Mouse (Mus musculus): ENCODE results near the gene Tubgcp2.

Tubgcp2 gene

GRCm38 (mm10) chr7:139980778-139981177 lies 55.7 kb downstream of the Tubgcp2 start:
- DNase-seq (ENCODE audit: low spot score): no peak

DNA sequence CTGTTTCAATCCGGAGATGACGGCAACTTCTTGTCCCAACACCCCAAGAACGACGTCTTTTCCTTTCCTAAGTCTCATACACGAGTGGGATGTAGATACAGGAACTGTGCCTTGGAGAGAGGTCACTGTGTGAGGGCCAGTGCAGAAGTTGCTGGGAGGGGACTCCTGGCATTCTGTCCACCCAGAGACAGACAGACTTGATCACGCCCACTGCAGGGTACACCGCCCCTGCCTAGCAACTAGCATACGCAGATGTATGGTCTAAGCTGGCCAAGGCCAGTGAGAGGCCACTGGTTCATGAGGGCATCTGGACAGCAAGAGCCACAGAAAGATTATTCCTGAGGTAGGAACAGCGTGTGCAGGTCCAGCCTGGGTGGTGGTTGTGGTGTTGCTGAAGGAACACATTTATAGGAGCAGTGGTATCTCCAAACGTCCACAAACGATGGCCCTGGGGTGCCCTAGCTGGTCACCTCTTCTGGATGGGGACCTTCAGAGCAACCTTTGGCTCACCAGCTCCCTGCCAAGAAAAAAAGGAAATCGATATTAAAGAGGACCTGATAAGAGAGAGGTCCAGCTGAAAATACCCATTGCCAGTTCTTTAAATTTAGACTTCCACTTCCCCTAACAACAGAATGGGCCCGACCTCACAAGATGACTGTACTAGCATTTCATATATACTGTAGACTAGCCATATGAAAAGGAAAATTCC lies 57.3 kb downstream of the Tubgcp2 start:
- peak; percentile 31 for DNase-seq (ENCODE audit: low spot score)

DNA sequence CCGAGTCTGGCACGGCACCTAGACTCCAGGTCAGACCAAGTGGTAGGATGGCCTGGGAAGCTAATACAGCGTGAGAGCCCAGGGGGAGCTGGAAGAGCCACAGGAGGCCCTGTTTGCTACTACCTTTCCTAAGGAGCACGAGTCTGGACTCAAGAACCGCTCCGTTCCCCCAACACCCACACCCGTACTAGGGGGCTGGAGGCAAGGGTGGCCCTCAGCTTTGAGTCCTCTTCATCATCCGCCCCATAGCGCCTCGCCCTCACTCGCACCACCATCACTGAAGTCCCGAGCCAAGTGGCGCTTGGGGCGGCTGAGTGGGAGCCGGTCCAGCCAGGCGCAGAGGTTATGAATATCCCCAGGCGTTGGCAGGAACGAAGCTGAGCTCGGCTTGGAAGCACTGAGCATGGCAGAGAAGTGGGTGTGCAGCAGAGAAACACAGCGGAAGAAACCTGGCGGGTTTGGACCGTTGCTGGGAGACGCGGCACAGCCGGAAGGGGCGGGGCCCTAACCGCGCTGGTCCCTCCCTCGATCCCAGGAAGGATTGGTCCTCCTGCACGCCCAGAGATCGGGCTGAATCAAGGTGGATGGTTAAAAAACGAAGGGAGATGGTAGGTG lies 58.1 kb downstream of the Tubgcp2 start, which contains the start of gene 6430531B16Rik:
Gene 6430531B16Rik (minus strand): TSS at position 478 of the 615 bp plus-strand sequence.
- peak; percentile 89 for DNase-seq (ENCODE audit: low spot score)

DNA sequence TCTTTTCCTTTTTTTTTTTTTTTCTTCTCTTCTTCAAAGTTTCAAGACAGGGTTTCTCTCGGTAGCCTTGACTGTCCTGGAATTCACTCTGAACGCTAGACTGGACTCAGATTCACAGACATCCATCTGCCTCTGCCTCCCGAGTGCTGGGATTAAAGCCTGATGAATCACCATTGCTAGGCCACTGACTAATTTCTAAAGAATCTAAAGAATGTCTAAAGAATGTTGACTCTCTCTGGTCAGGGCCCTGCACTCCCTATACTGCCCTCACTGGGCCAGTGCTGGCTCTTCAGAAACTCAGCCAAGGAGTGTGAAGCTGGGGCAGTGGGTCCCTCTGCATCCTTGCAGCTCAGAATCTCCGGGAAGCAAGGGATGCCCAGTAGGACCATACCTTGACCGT lies 61.0 kb downstream of the Tubgcp2 start:
- no peak for DNase-seq (ENCODE audit: low spot score)

DNA sequence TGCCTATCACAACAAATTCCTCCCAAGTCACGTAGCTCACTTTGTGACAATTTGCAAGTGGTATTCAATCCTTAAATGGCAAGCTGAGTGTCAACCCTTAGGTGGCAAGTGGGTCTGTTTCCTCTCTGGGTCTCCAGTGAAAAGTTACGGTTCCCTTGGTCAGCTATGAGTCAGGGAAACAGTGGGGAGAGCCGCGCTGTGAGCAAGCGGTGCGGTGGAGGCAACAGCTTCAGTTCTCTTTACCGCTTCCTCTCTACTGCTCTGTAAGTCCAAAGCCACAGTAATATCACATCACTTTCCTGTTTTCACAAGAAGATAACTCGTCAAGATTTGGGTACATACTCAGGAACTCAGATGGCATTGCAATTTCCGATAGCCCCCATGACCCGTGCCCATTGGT lies 62.2 kb downstream of the Tubgcp2 start:
- DNase-seq (ENCODE audit: low spot score): no peak

DNA sequence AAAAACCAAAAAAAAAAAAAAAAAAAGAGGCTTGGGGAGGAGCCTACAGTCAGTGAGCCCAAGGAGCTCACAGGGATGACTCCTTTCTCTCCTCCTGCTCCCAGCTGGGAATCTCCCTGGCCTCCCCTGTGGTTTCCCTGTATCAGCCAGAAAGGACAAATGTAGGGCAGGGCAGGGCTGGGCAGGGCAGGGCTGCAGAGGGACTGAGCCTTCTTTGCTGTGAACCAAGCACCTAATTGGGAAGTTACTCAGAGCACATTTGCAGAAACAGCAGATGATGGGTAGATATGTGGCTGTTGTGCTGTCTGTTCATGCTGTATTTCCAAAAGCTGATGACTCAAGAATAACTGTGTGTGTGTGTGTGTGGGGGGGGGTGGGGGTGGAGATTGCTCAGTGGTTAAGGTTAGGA lies 63.5 kb downstream of the Tubgcp2 start:
- no peak for DNase-seq (ENCODE audit: low spot score)

- no peak for DNase-seq (ENCODE audit: low spot score)
Observed at GRCm38 (mm10) chr7:139971436-139971835, 65.0 kb downstream of the Tubgcp2 start.

DNA sequence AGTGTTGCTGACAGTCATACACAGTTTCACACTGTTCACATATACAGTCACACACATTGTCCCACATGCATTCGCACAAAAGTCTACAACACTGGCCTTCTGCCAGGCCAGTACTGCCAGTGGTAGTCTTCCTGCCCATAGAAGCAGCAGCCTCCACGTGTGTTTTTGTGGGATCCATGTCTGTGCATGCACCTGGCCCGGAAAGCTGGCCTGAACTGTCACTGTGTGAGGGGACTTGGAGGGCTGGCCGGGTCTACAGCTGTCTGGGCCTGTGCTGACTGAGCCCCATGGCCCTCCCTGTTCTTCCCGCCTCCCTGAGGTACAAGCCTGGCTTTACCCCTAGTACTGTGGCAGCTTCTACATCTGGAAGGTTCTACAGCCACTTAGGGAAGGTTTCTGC lies 65.5 kb downstream of the Tubgcp2 start:
- DNase-seq (ENCODE audit: low spot score): no peak

DNA sequence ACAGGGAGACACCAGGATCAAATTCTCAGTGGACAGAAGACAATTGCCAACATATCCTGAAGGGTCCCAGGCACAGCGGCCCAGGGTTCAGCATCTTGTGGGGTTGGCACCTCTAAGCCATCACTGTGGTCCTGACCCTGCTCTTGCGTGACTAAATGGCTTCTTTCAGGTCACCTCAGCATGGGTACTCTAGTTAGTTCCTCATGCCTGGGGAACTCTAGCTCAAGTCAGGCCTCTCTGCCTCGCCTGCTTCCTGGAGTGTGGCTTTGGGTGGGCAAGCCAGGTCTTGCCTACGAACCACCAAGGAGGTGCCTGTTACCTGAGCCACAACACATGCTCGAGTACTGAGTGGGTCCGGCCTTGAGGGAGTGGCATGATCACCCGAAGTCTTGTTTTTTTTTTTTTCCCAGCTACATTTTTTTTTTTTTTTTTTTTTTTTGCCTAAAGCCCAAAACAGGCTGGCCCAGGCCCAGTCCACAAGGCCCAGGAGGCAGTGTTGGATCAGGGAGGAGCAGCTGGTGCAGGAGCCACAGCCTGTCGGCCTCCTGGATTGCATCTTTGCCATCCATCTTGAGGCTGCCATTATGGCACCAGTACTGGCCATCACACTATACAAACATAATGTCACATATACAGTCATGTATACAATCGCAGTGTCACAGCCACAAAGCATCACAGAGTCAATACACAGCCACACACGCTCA lies 66.1 kb downstream of the Tubgcp2 start:
- no peak for DNase-seq (ENCODE audit: low spot score)

DNA sequence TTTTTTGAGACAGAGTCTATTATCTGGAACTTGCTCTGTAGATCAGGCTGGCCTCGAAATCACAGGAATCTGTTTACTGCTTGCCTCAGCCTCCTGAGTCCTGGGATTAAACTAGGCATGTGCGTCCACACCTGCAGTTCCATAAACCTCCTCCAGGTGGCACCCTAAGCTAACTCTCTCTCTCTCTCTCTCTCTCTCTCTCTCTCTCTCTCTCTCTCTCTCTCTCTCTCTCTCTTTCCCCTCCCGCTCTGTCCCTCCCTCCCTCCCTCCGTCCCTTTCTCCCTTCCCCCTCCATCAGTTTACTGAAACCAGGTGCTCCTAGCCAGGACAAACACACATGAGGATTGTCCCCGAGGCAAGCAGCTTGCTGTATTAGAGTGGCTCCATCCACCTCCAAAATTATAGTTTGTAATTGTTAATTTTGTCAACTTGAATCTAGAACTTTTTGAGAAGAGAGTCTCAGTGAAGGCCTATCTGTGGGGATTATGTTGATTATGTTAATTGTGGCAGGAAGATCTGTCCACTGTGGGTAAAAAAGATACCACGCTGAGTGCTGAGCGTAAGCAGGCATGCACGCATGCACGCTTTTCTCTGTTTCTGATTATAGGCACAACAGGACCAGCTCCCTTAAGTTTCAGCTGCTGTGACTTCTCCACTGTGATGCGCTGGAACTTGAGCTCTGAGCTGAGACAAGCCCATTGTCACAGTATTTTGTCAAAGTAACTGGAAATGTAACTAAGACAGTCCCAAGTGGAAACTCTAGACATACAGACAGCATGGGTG lies 66.9 kb downstream of the Tubgcp2 start:
- DNase-seq (ENCODE audit: low spot score): peak; percentile 87

- DNase-seq (ENCODE audit: low spot score): no peak
Observed at GRCm38 (mm10) chr7:139968428-139968827, 68.0 kb downstream of the Tubgcp2 start.

DNA sequence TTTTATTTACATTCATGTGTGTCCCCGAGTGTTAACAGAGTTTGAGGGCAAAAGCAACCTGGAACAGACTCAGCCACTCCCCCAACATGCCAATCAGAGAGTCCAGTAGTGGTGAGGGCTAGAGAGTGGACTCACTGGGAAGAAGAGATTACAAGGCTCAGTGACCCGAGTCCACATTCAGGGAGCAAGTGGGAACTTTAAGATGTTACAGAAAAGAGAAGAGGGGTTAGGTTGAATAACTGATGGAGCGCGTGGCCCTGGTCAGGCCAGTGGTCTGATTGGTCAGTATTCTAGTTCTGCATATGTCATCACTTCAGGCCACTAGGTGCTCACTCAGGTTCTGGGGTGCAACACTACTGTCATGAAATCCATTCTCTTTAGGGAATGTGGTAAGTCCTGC lies 69.3 kb downstream of the Tubgcp2 start:
- no peak for DNase-seq (ENCODE audit: low spot score)

DNA sequence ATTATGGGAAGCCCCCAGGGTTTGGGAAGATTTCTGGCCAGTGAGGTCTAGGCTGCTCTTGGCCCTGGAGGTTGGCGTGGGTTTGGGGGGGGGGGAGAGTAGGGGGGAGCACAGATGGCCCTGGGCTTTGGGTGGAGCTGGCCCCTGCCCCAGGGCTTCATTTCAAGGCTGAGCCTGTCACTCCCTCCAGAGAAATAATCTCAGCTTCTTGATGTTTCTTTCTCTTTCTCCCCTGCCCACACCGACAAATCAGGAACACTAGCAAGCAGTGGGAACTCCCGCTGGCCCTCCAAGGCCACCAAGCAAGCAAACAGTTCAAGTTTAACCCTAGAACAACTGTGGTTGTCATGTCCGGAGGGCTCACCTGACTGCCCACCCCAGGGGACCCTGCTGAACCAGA lies 72.7 kb downstream of the Tubgcp2 start:
- DNase-seq (ENCODE audit: low spot score): no peak

DNA sequence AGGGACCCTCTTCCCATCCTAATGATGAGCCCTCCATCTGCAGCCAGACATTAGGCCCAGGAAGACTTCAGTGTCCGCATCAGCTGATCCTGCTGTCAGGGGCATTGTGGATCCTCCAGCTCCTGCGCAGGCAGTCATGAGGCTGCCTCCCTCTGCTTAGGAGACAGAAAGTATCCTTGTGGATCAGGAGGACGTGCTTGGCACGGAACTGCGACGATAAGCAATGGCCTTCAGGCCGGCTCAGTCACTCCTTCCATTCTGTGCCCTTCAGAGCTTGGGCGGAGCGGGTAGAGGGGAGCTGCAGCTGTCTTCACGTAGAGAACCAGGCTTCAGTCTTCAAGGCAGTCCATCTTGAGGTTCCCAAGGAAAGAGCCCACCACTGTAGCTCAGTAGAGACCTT lies 75.3 kb downstream of the Tubgcp2 start:
- DNase-seq (ENCODE audit: low spot score): no peak

DNA sequence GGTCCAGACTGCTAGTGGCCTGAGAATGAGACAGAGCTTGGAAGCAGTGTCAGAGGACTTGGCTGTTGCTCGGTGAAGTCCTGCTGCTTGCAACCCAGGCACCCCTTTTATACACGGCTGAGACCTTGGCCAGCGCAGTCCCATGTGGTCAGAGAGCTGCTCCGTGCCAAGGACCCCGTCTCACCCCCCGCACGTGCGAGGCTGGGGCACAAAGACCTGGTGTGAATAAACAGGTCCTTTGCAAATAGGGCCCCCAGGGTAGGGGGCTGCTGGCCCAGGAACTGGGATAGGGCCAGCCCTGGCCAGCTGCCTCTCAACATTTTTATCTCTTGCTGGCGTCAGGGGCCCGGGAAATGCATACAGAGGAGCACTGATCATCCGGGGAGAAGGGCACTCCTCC lies 78.5 kb downstream of the Tubgcp2 start:
- DNase-seq (ENCODE audit: low spot score): no peak

DNA sequence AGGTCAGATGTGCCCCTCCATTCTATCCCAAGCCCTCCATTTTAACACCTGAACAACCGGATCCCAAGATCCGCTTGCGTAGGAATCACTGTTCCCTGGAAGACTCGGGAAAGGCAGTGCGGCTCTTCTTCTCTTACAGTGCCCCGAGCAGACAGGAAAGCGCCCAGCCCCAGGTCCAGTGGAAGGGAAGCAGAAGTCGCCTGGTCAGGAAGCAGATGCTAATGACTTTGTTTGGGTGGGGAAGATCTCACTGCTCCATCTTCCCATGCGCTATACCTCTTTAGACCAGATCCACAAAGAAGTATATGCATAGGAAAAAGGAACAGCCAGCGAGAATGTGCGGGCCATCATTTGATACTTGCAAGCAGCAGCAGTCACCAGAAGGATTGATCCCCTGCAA lies 79.0 kb downstream of the Tubgcp2 start:
- DNase-seq (ENCODE audit: low spot score): no peak

DNA sequence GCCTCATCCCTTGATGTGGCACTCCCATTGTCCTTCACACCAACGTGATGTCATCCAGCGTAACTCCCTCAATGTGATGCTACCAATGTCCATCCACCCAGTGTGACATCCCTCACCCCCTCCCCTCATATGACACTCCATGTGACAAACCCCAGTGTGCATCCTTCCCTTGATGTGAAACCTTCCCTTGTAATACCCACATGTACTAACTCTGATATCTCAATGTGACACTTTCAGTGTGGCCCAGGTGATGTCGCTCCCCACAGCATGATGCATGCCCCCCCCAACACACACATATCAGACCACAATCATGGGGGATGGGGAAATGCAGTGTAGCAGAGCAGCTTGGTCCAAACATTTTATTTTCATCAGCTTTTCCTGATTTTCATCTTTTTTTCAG lies 79.8 kb downstream of the Tubgcp2 start:
- no peak for DNase-seq (ENCODE audit: low spot score)

GRCm38 (mm10) chr7:139955505-139955904 lies 81.0 kb downstream of the Tubgcp2 start:
- DNase-seq (ENCODE audit: low spot score): no peak

DNA sequence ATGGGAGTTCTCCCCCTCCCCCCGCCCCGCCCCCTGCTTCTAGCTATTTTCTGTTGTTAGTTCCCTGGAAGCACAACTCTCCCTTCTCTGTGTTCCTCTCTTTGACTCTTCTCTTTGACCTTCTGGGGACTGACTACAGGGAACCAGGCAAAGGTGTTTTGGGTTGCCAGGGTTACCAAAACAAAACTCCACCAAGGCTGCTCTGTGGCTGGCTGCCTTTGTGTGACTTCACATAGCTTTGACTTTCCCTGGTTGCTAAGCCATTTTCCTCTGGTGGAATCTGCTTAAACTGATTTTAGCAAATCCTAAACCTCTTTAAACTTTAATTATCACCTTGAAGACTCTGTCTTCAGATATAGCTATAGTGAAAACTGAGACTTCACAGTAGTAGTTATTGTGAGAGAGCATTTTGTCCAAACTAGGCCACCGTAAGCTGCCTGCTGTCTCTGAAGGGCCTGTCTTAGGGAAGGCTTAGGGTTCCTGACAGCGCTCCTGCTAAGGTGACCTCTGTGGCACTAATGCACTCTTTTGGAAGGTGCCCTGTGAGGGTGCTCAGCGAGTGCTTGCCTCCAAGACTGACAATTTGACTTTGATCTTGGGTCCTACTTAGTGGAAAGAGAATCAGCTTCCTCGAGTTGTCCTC lies 84.4 kb downstream of the Tubgcp2 start:
- peak; percentile 53 for DNase-seq (ENCODE audit: low spot score)

GRCm38 (mm10) chr7:139951079-139951478 lies 85.4 kb downstream of the Tubgcp2 start:
- DNase-seq (ENCODE audit: low spot score): peak; percentile 64

GRCm38 (mm10) chr7:139950283-139950971 lies 86.0 kb downstream of the Tubgcp2 start:
- peak; percentile 72 for DNase-seq (ENCODE audit: low spot score)

Data from embryo, embryonic 10.5 days (tissue).